Mouse (Mus musculus): ENCODE results near the gene Cebpg. TPM values are rescaled to one million over a fixed set of nuclear protein-coding genes. Genes with fewer than 3 reads are reported as not detected.

The Cebpg gene
- polyA plus RNA-seq, 1 experiment, result 8.0 TPM

DNA sequence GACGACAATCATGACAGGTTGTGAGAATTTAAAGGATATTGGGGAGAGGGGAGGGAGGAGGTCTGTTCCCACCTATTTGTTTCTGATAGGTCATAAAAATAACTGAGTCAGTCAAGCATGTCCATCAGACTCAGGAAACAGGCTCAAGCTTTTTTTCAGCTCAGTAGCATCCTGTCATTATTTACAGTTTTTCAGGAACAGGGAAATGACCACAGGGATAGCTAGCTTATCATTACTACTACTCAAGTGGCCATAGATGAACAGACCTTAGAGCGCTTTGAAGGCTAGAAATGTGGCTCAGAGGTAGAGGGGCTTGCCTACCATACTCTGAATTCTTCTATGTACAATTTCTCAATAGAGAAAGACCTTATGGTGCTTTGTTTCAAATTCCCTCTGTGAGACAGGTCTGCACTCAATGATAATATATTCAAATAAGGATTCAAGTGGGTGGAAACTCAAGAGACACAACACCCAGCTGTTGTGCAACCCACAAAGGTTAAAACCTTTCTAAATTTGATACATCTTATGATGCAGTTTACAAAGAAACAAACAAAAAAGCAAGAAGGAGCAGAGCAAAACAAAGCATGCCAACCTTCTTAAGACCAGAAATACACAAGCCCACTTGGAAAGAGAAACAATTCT is 1.3 kb downstream of the Cebpg start:
- peaks cover 6% of the 10 kb centered on the region for H3K36me3 ChIP-seq (ENCODE audit: control insufficient read depth, insufficient read depth, low read length)
- no peaks in the 10 kb centered on the region for H3K27me3 ChIP-seq (ENCODE audit: control insufficient read depth, insufficient read depth, low read length)
- 37% methylated on average over 2 of the region's 2 CpGs for WGBS
- peak overlapping the region; percentile 94 for H3K4me3 ChIP-seq (ENCODE audit: low read depth, low read length)
- TF ChIP-seq CTCF (IDR thresholded peaks at IDR 0.05; ENCODE audit: extremely low read depth, insufficient read length, insufficient replicate concordance, low read depth, low read length), result no peak
- TF ChIP-seq POLR2A (IDR thresholded peaks at IDR 0.05; ENCODE audit: low read depth, low read length), result no peak
- H3K27ac ChIP-seq (ENCODE audit: insufficient read depth, low read depth, low read length), result peak overlapping the region; percentile 86
- peaks cover 3% of the 10 kb centered on the region; the same call in 1 of the 2 replicates for H3K4me1 ChIP-seq (ENCODE audit: control insufficient read depth, insufficient read depth, insufficient read length, low read length)

DNA sequence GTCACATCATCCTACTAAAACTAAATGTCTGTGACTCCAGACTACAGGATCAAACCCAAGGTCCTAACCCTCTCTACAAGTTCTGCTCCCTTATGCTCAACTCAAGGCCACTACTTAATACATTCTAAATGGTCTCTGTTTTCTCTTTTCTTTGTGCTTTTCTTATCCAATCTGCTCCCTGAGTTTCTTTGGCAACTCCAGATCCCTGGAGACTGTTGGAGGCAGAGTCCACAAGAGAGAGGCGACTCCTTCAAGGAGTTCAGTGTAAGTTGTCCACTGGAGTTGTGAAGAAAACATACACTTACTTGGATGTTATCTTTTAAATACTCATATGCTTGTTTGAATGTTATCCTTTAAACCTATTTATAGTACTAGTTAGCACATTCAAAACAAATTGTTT is 2.1 kb downstream of the Cebpg start:
- 21% methylated on average over 1 of the region's 1 CpGs for WGBS
- TF ChIP-seq POLR2A (IDR thresholded peaks at IDR 0.05; ENCODE audit: low read depth, low read length) (no peak), CTCF (IDR thresholded peaks at IDR 0.05; ENCODE audit: extremely low read depth, insufficient read length, insufficient replicate concordance, low read depth, low read length) (no peak)
- Histone ChIP-seq H3K36me3 (ENCODE audit: control insufficient read depth, insufficient read depth, low read length) (peaks cover 9% of the 10 kb centered on the region), H3K4me1 (ENCODE audit: control insufficient read depth, insufficient read depth, insufficient read length, low read length) (peaks cover 3% of the 10 kb centered on the region; the same call in 1 of the 2 replicates), H3K27me3 (ENCODE audit: control insufficient read depth, insufficient read depth, low read length) (no peaks in the 10 kb centered on the region), H3K4me3 (ENCODE audit: low read depth, low read length) (no peak overlapping the region), H3K27ac (ENCODE audit: insufficient read depth, low read depth, low read length) (peak overlapping the region; percentile 4; the same call in 1 of the 2 replicates)

DNA sequence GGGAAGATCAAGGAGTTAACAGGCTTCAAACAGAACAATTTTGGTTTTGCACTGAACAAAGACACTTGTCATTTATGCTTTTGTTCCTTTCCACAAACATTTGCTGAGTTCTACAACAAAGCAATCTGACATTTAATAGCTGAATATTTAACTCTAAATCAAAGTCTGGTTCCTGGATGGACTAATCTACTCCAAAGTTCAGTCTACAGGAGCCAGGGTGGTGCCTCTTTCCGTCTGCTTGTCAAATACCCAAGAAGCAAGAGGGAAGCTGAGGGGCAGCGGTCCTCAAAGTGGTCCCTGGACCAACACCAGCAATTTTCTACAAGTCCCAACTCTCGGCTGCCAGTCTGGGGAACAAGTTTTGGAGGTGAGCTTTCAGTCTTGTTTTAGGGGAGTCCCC is 3.2 kb downstream of the Cebpg start:
- Histone ChIP-seq H3K27me3 (ENCODE audit: control insufficient read depth, insufficient read depth, low read length) (no peaks in the 10 kb centered on the region), H3K27ac (ENCODE audit: insufficient read depth, low read depth, low read length) (peak overlapping the region; percentile 56; the same call in 1 of the 2 replicates), H3K4me3 (ENCODE audit: low read depth, low read length) (peak overlapping the region; percentile 30; the same call in 1 of the 2 replicates), H3K36me3 (ENCODE audit: control insufficient read depth, insufficient read depth, low read length) (peaks cover 12% of the 10 kb centered on the region), H3K4me1 (ENCODE audit: control insufficient read depth, insufficient read depth, insufficient read length, low read length) (peaks cover 3% of the 10 kb centered on the region; the same call in 1 of the 2 replicates)
- TF ChIP-seq CTCF (IDR thresholded peaks at IDR 0.05; ENCODE audit: extremely low read depth, insufficient read length, insufficient replicate concordance, low read depth, low read length) (no peak), POLR2A (IDR thresholded peaks at IDR 0.05; ENCODE audit: low read depth, low read length) (no peak)
- WGBS, result 47% methylated on average over 3 of the region's 3 CpGs

DNA sequence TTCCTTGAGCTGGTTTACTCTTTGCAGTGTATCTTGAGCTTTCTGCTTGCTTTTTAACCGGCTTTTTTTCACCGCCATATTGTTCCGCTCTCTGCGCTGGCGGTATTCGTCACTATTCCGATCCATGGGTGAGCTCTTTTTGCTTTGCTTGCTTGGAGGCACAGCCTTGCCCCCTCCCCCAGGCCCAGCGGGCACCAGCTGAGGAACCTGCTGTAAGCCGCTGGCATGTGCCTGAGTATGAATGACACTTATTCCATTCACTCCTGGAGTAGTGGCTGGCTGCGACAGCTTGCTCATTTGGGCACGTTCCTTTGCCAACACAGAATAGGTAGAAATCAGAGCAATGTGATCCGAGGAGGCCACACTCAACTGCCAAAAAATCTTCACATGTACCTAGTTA is 5.8 kb downstream of the Cebpg start:
- TF ChIP-seq CTCF (IDR thresholded peaks at IDR 0.05; ENCODE audit: extremely low read depth, insufficient read length, insufficient replicate concordance, low read depth, low read length), result no peak
- TF ChIP-seq POLR2A (IDR thresholded peaks at IDR 0.05; ENCODE audit: low read depth, low read length), result no peak
- H3K4me1 ChIP-seq (ENCODE audit: control insufficient read depth, insufficient read depth, insufficient read length, low read length), result no peaks in the 10 kb centered on the region
- H3K27ac ChIP-seq (ENCODE audit: insufficient read depth, low read depth, low read length), result no peak overlapping the region
- H3K36me3 ChIP-seq (ENCODE audit: control insufficient read depth, insufficient read depth, low read length), result peaks cover 29% of the 10 kb centered on the region
- 94% methylated on average over 12 of the region's 12 CpGs for WGBS
- H3K4me3 ChIP-seq (ENCODE audit: low read depth, low read length), result no peak overlapping the region
- no peaks in the 10 kb centered on the region for H3K27me3 ChIP-seq (ENCODE audit: control insufficient read depth, insufficient read depth, low read length)

DNA sequence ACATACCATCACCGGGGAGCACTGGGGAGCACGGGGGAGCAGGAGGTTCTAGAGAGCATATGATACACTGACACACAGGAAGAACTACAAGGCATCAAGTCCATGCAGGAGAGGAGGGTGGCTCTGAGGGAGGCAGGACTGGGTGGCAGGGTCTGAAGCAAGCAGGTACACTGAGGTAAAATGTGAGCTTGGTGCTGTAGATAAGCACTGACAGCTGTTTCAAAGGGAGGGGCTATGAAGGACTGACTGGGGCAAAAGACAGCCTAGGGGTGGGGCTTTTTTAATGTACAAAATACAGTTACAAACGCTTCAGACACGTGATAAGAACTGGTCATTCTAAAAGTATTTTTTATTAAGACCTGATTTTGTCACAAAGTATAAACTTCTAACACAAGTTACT is 10.3 kb downstream of the Cebpg start:
- whole genome bisulfite sequencing, result 59% methylated on average over 4 of the region's 4 CpGs

DNA sequence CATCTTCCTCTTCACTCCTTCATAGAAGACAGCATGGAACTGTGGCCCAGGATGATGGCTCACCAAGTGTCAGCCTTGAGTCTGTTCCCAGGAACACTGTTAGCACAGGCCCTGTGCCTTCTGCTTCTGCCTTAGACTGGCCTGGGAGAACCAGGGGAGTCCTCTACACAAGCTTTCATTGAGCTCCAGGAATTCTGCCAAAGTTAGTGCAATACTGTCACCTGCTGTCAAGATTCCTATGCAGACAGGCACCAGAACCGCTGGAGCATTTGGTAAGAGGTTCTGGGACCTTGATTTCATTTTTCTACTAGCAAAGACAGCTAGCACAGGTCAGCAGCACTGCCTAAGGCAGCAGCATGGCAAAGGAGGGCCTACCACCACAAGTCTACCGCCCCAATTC is 11.7 kb downstream of the Cebpg start:
- H3K27ac ChIP-seq (ENCODE audit: insufficient read depth, low read depth, low read length), result no peak overlapping the region
- H3K4me1 ChIP-seq (ENCODE audit: control insufficient read depth, insufficient read depth, insufficient read length, low read length), result peaks cover 5% of the 10 kb centered on the region; the same call in 1 of the 2 replicates
- no peaks in the 10 kb centered on the region for H3K27me3 ChIP-seq (ENCODE audit: control insufficient read depth, insufficient read depth, low read length)
- 85% methylated on average over 2 of the region's 2 CpGs for WGBS
- no peak overlapping the region for H3K4me3 ChIP-seq (ENCODE audit: low read depth, low read length)
- peaks cover 57% of the 10 kb centered on the region for H3K36me3 ChIP-seq (ENCODE audit: control insufficient read depth, insufficient read depth, low read length)
- TF ChIP-seq CTCF (IDR thresholded peaks at IDR 0.05; ENCODE audit: extremely low read depth, insufficient read length, insufficient replicate concordance, low read depth, low read length) (no peak), POLR2A (IDR thresholded peaks at IDR 0.05; ENCODE audit: low read depth, low read length) (no peak)

More for the DNA sequence above, 10.3 kb downstream of the Cebpg start:
- TF ChIP-seq POLR2A (IDR thresholded peaks at IDR 0.05; ENCODE audit: low read depth, low read length), result no peak
- no peak for TF ChIP-seq CTCF (IDR thresholded peaks at IDR 0.05; ENCODE audit: extremely low read depth, insufficient read length, insufficient replicate concordance, low read depth, low read length)
- Histone ChIP-seq H3K4me3 (ENCODE audit: low read depth, low read length) (no peak overlapping the region), H3K36me3 (ENCODE audit: control insufficient read depth, insufficient read depth, low read length) (peaks cover 58% of the 10 kb centered on the region), H3K4me1 (ENCODE audit: control insufficient read depth, insufficient read depth, insufficient read length, low read length) (peaks cover 4% of the 10 kb centered on the region; the same call in 1 of the 2 replicates), H3K27ac (ENCODE audit: insufficient read depth, low read depth, low read length) (no peak overlapping the region), H3K27me3 (ENCODE audit: control insufficient read depth, insufficient read depth, low read length) (no peaks in the 10 kb centered on the region)

DNA sequence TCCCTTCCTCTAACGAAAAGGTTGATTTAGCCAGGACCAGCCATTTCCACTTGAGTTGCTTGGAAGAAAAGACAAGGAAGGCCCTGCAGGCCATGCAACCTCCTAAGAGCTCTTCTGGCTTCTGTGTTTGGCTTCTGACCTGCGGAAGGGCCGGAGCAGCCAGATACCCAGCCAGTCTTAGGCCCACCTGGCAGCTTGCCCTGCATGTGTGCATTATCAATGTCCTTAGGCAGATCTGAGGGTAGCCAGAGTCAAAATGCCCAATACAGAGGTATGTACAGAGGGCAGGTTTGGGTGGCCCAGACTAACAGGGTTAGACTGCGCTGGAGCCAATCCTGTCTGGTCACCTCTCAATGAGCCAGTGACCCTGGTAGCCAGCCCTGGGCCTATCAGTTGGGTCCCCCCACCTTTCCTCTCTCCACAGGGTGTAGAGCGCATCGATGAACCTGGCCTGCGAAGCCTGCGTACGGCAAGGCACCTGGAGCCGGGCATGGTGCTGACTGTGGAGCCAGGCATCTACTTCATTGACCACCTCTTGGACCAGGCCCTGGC is 13.0 kb downstream of the Cebpg start:
- Histone ChIP-seq H3K27ac (ENCODE audit: insufficient read depth, low read depth, low read length) (no peak overlapping the region), H3K4me1 (ENCODE audit: control insufficient read depth, insufficient read depth, insufficient read length, low read length) (peaks cover 5% of the 10 kb centered on the region; the same call in 1 of the 2 replicates), H3K27me3 (ENCODE audit: control insufficient read depth, insufficient read depth, low read length) (no peaks in the 10 kb centered on the region), H3K4me3 (ENCODE audit: low read depth, low read length) (no peak overlapping the region), H3K36me3 (ENCODE audit: control insufficient read depth, insufficient read depth, low read length) (peaks cover 53% of the 10 kb centered on the region)
- TF ChIP-seq POLR2A (IDR thresholded peaks at IDR 0.05; ENCODE audit: low read depth, low read length), result no peak
- TF ChIP-seq CTCF (IDR thresholded peaks at IDR 0.05; ENCODE audit: extremely low read depth, insufficient read length, insufficient replicate concordance, low read depth, low read length), result no peak
- WGBS, result 95% methylated on average over 10 of the region's 10 CpGs

Data from small intestine, adult 2 months (tissue).